Mouse (Mus musculus): ENCODE measurements around the gene Sec16a.
"Not testable (repeated sequence)": the region's sequence is repeated elsewhere in the genome, so short reads cannot be mapped to it uniquely, and the experiment has no call there.

Gene Sec16a

DNA sequence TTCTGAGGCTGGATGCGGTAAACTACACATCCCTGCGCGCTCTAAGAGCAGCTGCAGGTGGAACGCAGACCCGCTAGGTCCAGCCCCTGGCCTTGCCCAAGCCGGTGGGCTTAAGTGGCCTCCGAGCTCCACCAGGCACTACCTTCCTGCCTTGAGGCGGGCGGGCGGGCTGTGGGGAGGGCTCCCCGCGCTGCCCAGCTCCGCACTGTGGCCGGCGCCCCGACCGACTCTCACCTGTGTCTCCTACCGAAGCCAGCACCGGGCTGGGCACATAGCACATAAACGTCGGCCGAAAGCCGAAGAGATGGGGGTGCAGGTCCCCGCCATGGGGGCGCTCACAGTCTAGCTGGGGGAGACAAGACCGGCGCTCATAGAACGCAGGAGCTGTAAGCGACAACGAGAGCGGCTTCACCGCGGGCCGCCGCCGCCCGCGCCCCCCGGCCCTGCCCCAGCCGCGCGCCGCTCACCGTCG is 56.3 kb downstream of the Sec16a start:
- DNase-seq (ENCODE audit: low spot score), result no peak

DNA sequence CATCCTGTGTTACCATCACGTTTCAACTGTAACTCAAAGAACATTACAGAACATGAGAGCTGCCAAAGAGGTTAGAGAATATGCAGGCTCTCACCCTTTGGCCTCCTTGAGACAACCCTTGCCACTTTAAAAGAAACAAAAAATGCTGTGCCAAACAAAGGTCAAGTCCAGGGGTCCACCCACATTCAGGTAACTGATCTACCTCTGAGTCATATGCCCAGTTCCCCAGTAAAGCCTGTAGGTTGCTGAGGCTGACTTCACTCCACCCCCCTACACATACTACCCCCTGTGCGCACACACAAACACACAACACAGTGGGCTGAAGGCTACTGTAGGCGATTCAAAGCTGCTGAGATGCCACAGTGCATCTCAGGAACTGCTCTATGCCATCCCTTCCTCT is 57.3 kb downstream of the Sec16a start:
- DNase-seq (ENCODE audit: low spot score), result no peak

DNA sequence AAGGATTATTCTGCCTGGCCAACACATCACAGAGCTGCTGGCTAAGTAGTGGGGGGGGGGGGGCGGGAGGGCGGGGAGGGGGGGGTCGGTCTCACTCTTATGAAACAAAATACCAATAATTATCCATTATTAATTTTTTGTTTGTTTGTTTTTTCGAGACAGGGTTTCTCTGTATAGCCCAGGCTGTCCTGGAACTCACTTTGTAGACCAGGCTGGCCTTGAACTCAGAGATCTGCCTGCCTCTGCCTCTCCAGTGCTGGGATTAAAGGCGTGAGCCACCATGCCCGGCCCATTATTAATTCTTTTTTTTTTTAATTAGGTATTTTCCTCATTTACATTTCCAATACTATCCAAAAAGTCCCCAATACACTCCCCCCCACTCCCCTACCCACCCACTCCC is 64.1 kb downstream of the Sec16a start:
- DNase-seq (ENCODE audit: low spot score), result not testable (repeated sequence)

DNA sequence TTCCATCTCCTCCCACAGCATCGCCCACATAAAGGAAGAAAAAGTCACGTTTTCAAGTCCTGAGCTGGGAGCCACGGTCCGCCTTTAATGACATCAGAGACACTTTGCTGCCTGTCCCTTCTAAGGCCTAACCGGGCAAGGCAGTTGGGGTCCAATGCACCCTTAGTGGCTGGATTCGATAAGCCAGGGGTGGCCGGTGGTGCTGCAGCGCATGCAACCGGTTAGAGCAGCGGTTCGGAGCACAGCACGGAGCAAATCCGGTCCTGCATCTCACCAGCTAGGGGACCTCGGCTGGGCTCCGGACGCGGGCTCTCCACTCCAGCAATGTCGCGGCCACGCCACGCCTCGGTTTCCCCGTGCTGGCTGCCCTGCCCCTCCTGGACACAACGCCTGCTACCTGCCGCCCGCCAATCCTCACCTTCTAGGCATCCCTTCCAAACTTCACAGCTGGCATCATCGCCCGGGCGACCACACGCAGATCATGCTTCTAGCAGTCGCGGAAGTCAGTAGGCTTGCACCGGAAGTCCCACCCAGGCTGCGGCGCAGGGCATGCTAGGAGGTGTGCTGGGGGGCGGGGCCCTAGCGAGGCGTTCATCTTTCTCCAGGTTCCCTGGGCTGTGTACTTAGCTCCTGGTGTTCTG is 64.8 kb downstream of the Sec16a start, which contains the start of gene Snapc4:
TSS of gene Snapc4 (minus strand) at position 523 of the 641 bp plus-strand sequence.
- peak; percentile 58 for DNase-seq (ENCODE audit: low spot score)

DNA sequence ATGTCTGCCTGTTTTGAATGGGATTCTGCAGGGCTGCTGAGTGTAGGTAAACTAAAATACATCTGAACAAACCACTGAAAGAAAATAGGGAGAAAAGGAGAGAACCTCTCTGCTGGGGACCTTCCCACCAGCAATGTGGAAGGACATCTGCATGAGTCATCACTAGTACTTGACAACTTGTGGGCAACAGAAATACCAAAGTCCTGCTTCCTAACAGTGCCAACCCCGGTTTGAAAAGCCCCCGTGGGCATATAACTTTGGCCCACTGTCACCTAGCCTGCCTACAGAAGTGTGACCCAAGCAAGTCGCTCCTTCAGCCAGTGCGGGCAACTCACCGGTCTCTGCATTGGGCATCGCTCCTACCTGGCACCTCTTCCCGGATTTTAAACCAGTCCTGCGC is 72.6 kb downstream of the Sec16a start:
- no peak for DNase-seq (ENCODE audit: low spot score)

DNA sequence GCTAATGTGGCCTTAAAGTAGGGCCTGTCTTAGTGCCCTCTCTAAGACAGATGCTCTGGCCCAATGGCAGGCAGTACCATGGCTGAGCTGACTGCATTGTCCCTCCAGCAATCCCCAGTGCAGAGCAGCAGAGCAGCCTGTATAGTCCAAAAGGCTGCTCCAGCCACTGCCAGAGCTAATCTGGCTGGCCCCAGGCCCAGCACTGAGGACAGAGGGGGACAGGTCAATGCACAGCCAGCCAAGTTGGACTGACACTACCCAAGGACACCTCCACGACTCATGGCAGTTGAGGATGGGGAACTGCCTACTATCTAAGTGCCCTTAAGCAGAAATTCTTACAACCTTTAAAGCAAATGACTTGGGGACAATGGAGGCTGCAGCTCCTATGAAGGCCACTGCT is 76.4 kb downstream of the Sec16a start:
- DNase-seq (ENCODE audit: low spot score), result no peak

DNA sequence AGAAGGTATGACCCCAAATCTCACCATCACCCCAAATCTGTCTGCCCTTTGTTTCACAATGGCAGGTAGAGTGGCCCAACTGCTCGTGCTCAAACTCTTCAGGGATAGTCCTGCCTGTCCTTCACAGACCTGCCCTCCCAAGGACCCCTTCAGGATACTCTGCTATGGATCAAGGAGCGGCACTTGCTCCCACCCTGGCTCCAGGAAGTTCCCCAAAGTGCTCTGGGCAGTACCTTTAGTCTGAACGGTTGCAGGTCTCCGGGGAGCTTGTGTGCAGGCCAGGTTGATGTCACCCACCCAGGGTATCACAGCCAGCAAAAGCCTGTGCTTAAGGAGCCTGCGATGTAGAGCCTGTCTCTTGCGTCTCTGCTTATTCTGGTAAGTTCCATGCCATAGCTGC is 77.1 kb downstream of the Sec16a start:
- DNase-seq (ENCODE audit: low spot score), result no peak

DNA sequence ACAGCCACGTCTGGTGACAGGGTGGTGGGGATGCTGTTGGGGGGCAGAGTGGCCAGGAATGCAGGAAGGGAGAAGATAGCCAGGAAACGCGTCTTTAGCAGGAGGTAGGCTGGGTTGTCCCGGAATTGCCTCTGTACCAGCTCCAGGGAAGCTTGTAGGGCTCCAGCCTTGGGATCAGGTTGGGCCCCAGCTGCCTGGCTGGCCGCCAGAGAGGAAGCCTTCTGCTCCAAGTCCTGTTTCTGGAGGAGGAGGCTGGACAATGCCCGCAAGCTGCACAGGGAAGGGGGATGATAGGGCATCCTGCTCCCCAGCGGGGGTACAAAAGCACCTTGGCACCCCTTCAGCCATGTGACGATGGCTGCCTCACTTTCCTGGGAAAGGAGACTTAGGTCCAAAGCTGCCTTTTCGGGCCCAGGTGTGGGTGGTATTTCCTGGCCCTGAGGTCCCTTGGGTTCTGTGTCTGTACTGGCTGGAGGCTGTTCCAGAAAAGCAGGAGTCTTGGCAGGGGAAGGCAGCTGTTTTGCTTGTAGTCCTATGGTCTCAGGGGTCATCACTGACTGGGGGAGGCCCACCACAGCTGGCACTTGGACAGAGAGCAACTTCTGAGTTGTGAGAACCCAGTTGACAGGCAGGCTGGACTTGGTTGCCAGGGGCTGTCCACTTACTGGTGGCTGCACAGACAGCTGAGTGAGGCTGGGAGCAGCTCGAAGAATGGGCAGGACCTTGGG is 80.1 kb downstream of the Sec16a start:
- DNase-seq (ENCODE audit: low spot score), result peak; percentile 55

DNA sequence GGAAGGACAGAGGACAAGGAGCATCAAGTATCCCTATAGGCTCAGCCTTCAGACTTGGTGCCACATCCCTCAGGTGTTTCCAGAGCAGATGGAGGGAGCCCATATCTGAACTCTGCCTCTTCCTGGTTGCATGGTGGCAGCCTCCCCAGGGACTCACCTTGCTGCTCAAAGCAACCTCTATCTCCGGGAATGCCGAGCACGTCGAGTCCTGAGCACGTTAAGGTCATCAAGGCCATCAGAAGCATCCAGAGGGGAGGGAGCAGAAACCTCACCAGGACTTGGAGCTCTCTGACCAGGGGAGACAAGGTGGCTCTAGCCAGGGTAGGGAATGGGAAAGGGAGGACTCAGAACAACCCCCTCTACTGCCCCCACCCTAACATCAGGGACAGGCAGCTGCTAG is 81.5 kb downstream of the Sec16a start:
- no peak for DNase-seq (ENCODE audit: low spot score)

DNA sequence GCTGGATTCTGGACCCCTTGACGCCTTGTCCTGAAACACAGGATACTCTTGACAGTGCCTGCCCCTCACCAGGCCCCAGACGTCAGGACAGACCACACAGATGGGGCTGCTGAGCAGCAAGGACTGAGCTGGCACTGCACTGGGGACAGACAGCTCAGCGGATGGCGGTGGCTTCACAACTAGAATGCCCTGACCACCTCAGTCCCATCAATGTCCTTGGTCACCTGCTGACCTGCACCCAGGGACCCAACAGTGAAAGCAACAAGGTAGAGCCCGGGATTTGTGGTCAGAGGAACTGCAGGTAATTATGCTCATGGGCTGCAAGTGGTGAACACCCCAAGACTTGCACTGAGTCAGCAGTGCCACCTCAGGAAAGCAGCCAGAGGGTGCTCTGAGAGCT is 82.0 kb downstream of the Sec16a start:
- DNase-seq (ENCODE audit: low spot score), result no peak

DNA sequence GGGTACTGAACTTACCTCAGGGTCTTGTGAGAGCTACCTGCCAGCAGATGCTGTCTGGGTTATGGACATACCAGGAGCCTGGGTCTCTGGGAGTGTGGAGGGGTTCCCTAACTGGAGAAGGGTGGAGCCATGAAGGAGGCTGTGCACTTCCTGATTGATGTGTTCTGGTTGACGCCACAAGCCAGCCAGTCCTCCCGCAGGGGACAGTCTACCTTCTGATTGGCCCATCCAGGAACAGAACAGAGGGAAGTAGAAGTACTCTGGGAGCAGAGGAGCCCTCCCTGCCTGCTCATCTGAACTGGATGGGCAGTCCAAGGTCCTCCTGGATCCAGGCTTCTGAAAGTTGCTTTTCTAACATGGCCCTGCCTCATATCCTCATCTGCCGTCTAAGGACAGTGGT is 84.2 kb downstream of the Sec16a start, which contains the start of gene Card9:
TSS of gene Card9 (minus strand) at position 147 of the 400 bp plus-strand sequence.
- DNase-seq (ENCODE audit: low spot score), result no peak

DNA sequence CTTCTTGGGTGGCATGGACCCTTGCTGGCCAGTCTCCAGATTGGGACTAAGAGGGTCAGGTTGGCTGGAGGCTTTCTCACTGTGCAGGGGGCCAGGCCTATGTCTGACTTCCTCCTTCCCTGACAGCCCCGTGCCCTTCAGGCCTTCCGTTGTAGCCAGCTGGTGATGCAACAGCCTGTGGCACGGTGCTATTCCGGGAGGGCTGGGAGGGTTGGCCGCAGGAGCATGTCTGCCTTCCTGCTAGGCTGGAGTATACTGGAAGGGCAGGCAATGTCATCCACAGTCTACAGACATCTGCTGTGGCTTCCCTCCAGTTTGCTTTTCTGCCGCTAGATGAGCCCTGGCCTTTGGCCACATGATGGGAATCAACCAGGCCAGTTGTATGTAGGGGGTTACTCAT is 85.0 kb downstream of the Sec16a start:
- DNase-seq (ENCODE audit: low spot score), result no peak

Measured in ovary, postnatal 10 days (tissue).